Mouse (Mus musculus): ENCODE data around the gene Slc10a2. TPM values are rescaled to one million over a fixed set of nuclear protein-coding genes. Genes with fewer than 3 reads are reported as not detected.
"Not testable (repeated sequence)": the region's sequence is repeated elsewhere in the genome, so short reads cannot be mapped to it uniquely, and the experiment has no call there.

Gene Slc10a2
- polyA plus RNA-seq (2011; ENCODE audit: insufficient read length, low read depth, missing spikeins), result not detected in 2 replicates

- H3K4me1 ChIP-seq (ENCODE audit: control insufficient read depth, insufficient read depth, low read length), result no peaks in the 10 kb centered on the region
- H3K4me3 ChIP-seq (ENCODE audit: insufficient read depth, low read length), result no peak within 1 kb of the TSS
- TF ChIP-seq POLR2A (IDR thresholded peaks at IDR 0.05; ENCODE audit: low read depth, low read length), result no peak
- TF ChIP-seq CTCF (IDR thresholded peaks at IDR 0.05; ENCODE audit: borderline replicate concordance, insufficient read depth, low read length), result no peak
- H3K27ac ChIP-seq (ENCODE audit: insufficient read depth, low read length), result no peak within 1 kb of the TSS
Observed at GRCm38 (mm10) chr8:5105186-5105585, at the start of gene Slc10a2. TSS of gene Slc10a2 (minus strand) at chr8:5105351.

GRCm38 (mm10) chr8:5129322-5129829 is 24.2 kb upstream of the Slc10a2 start:
- Histone ChIP-seq H3K4me3 (ENCODE audit: insufficient read depth, low read length) (no peak overlapping the region), H3K27ac (ENCODE audit: insufficient read depth, low read length) (no peak overlapping the region), H3K4me1 (ENCODE audit: control insufficient read depth, insufficient read depth, low read length) (no peaks in the 10 kb centered on the region)
- TF ChIP-seq POLR2A (IDR thresholded peaks at IDR 0.05; ENCODE audit: low read depth, low read length) (no peak), CTCF (IDR thresholded peaks at IDR 0.05; ENCODE audit: borderline replicate concordance, insufficient read depth, low read length) (no peak)

GRCm38 (mm10) chr8:5106855-5107254 is 1.7 kb upstream of the Slc10a2 start:
- TF ChIP-seq POLR2A (IDR thresholded peaks at IDR 0.05; ENCODE audit: low read depth, low read length) (no peak), CTCF (IDR thresholded peaks at IDR 0.05; ENCODE audit: borderline replicate concordance, insufficient read depth, low read length) (no peak)
- no peak overlapping the region for H3K27ac ChIP-seq (ENCODE audit: insufficient read depth, low read length)
- H3K4me1 ChIP-seq (ENCODE audit: control insufficient read depth, insufficient read depth, low read length), result no peaks in the 10 kb centered on the region
- H3K4me3 ChIP-seq (ENCODE audit: insufficient read depth, low read length), result no peak overlapping the region

- TF ChIP-seq CTCF (IDR thresholded peaks at IDR 0.05; ENCODE audit: borderline replicate concordance, insufficient read depth, low read length), result no peak
- no peak for TF ChIP-seq POLR2A (IDR thresholded peaks at IDR 0.05; ENCODE audit: low read depth, low read length)
- no peak overlapping the region for H3K27ac ChIP-seq (ENCODE audit: insufficient read depth, low read length)
- no peaks in the 10 kb centered on the region for H3K4me1 ChIP-seq (ENCODE audit: control insufficient read depth, insufficient read depth, low read length)
- H3K4me3 ChIP-seq (ENCODE audit: insufficient read depth, low read length), result no peak overlapping the region
Observed at GRCm38 (mm10) chr8:5095392-5095791, 9.8 kb downstream of the Slc10a2 start.

DNA sequence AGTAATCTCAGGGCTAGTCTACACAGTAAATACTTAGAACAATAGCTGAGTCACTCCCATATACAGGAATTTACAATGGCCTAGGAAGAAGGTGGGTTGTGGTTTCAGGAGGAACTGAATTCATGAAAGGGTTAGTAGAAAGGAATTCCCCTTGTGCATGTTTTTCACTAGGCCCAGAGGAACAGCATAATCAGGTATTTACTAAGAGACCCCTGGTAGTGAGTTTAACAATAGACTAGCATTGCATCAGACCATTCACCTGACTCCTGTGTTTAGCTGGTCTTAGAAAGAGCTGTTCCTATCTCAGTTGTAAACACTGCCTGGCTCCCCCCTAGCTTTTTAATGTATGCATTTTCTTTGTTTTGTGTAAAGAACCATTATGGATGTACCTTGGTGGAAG is 11.2 kb downstream of the Slc10a2 start:
- not testable (repeated sequence) for H3K4me3 ChIP-seq (ENCODE audit: insufficient read depth, low read length); H3K4me1 ChIP-seq (ENCODE audit: control insufficient read depth, insufficient read depth, low read length)

DNA sequence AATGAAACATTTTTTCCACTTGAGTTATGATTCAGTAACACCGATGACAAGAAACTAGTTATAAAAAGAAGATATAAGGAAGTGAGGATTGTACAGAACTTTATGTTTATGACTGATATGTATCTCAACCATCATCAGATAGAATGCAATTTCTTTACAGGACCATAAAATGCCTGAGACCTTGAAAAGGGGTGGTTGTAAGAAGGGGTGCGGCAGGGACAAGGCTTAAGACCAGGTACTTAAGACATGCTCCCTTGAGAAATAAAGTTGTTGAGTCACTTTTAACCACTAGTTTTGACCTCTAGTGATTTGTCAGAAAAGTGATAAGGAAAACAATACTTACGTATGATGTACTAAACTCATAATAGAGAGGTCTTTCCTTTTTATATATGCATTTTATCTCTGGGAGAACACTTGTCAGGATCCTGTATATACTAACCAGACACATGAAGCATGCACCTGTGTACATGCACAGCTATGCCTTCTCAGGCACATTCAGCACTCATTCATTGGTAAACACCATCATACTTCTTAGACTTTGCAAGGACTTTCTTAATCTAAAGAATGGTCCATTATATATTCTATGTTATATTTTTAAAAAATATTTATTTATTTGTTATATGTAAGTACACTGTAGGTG is 31.4 kb downstream of the Slc10a2 start:
- H3K4me3 ChIP-seq (ENCODE audit: insufficient read depth, low read length), result no peak overlapping the region

More for the DNA sequence above, 11.2 kb downstream of the Slc10a2 start:
- H3K27ac ChIP-seq (ENCODE audit: insufficient read depth, low read length), result not testable (repeated sequence)

DNA sequence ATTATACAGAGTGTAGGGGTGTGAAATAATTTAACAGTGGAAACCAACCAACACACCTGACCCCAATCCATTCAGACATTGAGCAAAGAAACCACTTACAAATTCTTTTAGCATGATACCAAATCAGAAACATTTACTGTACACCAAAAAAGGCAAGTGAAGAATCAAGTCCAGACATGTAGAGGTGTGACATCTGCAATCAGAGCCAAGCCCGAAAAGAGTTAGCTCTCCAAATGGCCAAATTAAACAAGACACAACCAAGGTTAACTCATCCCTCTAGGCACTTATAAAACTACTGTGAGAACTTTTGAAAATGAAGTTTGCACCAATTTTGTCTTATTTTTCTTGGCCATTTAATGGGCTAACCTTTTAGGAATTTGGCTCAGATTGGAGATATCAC is 46.3 kb downstream of the Slc10a2 start:
- TF ChIP-seq POLR2A (IDR thresholded peaks at IDR 0.05; ENCODE audit: low read depth, low read length) (no peak), CTCF (IDR thresholded peaks at IDR 0.05; ENCODE audit: borderline replicate concordance, insufficient read depth, low read length) (no peak)

More for the DNA sequence above, 31.4 kb downstream of the Slc10a2 start:
- no peaks in the 10 kb centered on the region for H3K4me1 ChIP-seq (ENCODE audit: control insufficient read depth, insufficient read depth, low read length)
- no peak for TF ChIP-seq POLR2A (IDR thresholded peaks at IDR 0.05; ENCODE audit: low read depth, low read length)
- TF ChIP-seq CTCF (IDR thresholded peaks at IDR 0.05; ENCODE audit: borderline replicate concordance, insufficient read depth, low read length), result no peak
- no peak overlapping the region for H3K27ac ChIP-seq (ENCODE audit: insufficient read depth, low read length)

DNA sequence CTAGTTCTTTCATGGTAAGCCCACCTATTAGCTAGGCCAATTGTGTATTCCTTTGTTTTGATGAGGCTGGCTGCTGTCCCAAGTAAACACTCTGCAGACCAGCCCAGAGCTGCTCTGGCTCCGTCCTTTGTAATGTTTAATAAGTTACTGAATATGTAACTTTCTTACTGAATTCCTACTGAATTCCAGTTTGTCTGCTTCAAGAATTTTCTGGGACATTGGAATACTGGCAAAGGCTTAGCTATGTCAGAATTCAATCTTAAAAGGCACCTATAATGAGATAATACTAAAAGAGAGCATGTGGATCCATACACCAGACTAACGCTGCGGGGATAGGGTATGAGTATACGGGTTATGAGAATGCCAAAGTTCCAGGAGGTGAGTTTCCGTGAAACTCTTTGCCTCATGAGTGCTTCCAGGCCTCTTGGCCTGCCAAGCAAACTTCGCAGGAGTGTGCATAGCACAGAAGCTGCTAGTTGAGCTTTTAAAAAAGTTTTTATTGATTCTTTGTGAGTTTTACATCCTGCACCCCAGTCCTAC is 60.7 kb downstream of the Slc10a2 start:
- not testable (repeated sequence) for H3K4me3 ChIP-seq (ENCODE audit: insufficient read depth, low read length); H3K27ac ChIP-seq (ENCODE audit: insufficient read depth, low read length); H3K4me1 ChIP-seq (ENCODE audit: control insufficient read depth, insufficient read depth, low read length)

More for the DNA sequence above, 46.3 kb downstream of the Slc10a2 start:
- no peak overlapping the region for H3K4me3 ChIP-seq (ENCODE audit: insufficient read depth, low read length)
- H3K27ac ChIP-seq (ENCODE audit: insufficient read depth, low read length), result no peak overlapping the region
- no peaks in the 10 kb centered on the region for H3K4me1 ChIP-seq (ENCODE audit: control insufficient read depth, insufficient read depth, low read length)

DNA sequence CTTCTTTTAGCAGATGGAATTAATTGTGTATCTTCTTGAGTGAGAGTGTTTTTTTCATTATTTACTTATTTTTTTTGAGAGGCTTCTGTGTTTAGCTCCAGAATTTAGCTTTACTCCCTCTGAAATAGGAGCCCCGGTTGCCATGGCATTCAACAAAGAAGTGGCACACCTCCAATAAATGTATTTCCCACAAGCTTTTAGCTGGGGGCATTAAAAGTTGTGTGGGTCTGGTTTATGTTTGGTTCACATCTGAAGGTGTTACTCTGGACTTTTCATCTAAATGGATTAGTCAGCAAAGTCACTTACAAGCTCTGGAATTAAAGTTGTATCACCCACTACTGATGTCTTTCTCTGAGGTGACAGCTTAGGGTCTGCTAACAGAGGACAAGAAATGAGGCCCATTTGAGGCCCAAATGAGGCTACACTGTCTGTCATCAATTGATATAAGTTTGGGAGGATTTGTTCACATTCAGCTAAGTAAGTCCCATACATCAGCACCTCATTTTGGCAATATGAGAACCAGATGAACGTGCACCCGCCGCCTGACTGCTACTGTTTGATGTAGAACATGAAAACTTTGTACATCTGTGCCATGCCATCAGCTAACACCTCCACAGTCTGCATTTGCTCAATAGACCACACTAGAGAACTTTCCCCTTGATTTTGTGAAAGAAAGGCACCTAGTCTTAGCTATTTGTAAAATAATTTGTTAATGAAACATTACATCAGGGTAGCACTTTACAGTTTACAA is 66.2 kb downstream of the Slc10a2 start:
- H3K4me1 ChIP-seq (ENCODE audit: control insufficient read depth, insufficient read depth, low read length), result no peaks in the 10 kb centered on the region
- no peak overlapping the region for H3K27ac ChIP-seq (ENCODE audit: insufficient read depth, low read length)
- no peak overlapping the region for H3K4me3 ChIP-seq (ENCODE audit: insufficient read depth, low read length)
- TF ChIP-seq POLR2A (IDR thresholded peaks at IDR 0.05; ENCODE audit: low read depth, low read length) (no peak), CTCF (IDR thresholded peaks at IDR 0.05; ENCODE audit: borderline replicate concordance, insufficient read depth, low read length) (no peak)

Measured in embryonic fibroblast, embryonic 13.5 days (primary cell).